Mouse (Mus musculus) 3134 (cell line): Measurements from ENCODE around the gene Olfr494.

Experiments
- DNase-seq: peaks from one replicate; pipeline ENCODE4 v3.0.0-alpha.2; 2011; ENCODE audit warnings: low spot score; ENCODE audit not compliant: insufficient read length; ENCODE audit errors: extremely low read depth

Gene Olfr494

GRCm38 (mm10) chr7:108365035-108365434 is at the start of gene Olfr494:
Gene Olfr494, plus strand, starts transcription at chr7:108365335.
- DNase-seq: no peak

GRCm38 (mm10) chr7:108323574-108323973 is 41.6 kb upstream of the Olfr494 start, which contains the start of gene Olfr492:
Gene Olfr492, minus strand, starts transcription at chr7:108323674.
- no peak for DNase-seq

DNA sequence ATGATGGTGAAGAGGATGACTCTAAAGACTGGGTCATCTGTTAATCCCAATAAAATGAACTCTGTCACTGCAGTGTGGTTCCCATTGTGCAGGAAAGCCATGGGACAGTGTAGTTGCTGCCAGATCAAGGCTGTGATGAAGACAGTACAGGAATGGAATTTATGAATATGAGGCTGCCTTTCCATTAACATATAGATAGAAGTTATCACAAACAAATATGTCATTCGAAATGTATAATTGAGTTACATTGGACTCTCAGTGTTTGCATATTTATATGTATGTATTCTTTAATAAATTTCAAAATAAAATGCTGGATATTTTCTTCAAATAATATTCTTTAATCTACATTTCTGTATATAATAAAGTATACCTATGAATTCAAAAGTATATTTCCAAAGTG is 18.3 kb upstream of the Olfr494 start, which contains the start of gene Olfr493:
Gene Olfr493, minus strand, starts transcription at position 101 of the 400 bp plus-strand sequence.
- no peak for DNase-seq

DNA sequence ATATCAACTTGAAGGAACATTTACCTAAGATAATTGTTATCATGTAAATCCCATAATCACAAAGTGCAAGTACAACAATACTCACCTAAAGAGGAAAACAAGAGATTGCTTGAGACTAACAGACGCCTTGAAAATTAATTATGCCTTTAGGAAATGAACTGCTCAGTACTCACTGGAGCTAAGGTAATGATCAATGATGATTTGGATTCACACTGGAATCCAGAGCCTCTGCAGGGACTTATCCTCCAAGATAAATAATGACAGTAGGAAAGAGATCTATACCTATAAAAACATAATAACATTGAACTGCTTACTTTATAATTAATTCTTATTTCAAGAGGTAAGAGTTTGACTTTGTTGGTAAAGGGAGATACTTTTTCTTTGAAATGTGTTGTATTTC is 27.7 kb downstream of the Olfr494 start, which contains the start of gene Olfr495:
Gene Olfr495, plus strand, starts transcription at position 301 of the 400 bp plus-strand sequence.
- no peak for DNase-seq
